Mouse (Mus musculus) MEL (cell line): ENCODE results near the gene Parp1.

Experiments used
- CTCF ChIP-seq, 3 experiments: IDR thresholded peaks in 2 of 3; conservative IDR thresholded peaks in 1 of 3; 2 replicates each; pipeline ENCODE4 v1.5.1; 2011 to 2012; ENCODE audit warnings: low read length in 3 of 3, low read depth in 2 of 3, mild to moderate bottlenecking in 2 of 3, improper control_type of control experiment in 1 of 3, inconsistent platforms in 1 of 3, mixed read lengths in 1 of 3, moderate library complexity in 1 of 3; ENCODE audit not compliant: control insufficient read depth in 1 of 3, insufficient read depth in 1 of 3, poor library complexity in 1 of 3, severe bottlenecking in 1 of 3
- E2F4 ChIP-seq: IDR thresholded peaks from 2 replicates; pipeline ENCODE4 v1.6.1; 2011; ENCODE audit warnings: low read depth, low read length, improper control_type of control experiment, borderline replicate concordance
- EP300 ChIP-seq, 2 experiments: IDR thresholded peaks; 2 replicates each; pipeline ENCODE4 v1.6.1; 2011; ENCODE audit warnings: improper control_type of control experiment in 2 of 2, low read length in 2 of 2, low read depth in 1 of 2, mild to moderate bottlenecking in 1 of 2
- GATA1 ChIP-seq: IDR thresholded peaks from 2 replicates; pipeline ENCODE4 v1.6.1; 2011; ENCODE audit warnings: low read depth, low read length, improper control_type of control experiment
- MAX ChIP-seq: IDR thresholded peaks from 2 replicates; pipeline ENCODE4 v1.6.1; 2011; ENCODE audit warnings: low read length, improper control_type of control experiment
- MAZ ChIP-seq: IDR thresholded peaks from 2 replicates; pipeline ENCODE4 v1.6.1; 2012; ENCODE audit warnings: low read depth, mild to moderate bottlenecking, inconsistent platforms, low read length, improper control_type of control experiment
- MEF2A ChIP-seq: IDR thresholded peaks from 2 replicates; pipeline ENCODE4 v1.6.1; 2014; ENCODE audit warnings: low read depth, mild to moderate bottlenecking, inconsistent platforms, low read length, improper control_type of control experiment; ENCODE audit not compliant: poor library complexity, insufficient replicate concordance, severe bottlenecking; ENCODE audit errors: extremely low read depth
- POLR2A ChIP-seq, 2 experiments: IDR thresholded peaks; 2 replicates each; pipeline ENCODE4 v1.6.1; 2011 to 2012; ENCODE audit warnings: low read length in 2 of 2, mild to moderate bottlenecking in 2 of 2, control low read depth in 1 of 2, improper control_type of control experiment in 1 of 2, low read depth in 1 of 2, moderate library complexity in 1 of 2; ENCODE audit not compliant: control insufficient read depth in 1 of 2, insufficient read depth in 1 of 2, poor library complexity in 1 of 2
- SMC3 ChIP-seq: IDR thresholded peaks from 2 replicates; pipeline ENCODE4 v1.6.1; 2011; ENCODE audit warnings: low read depth, low read length, improper control_type of control experiment
- USF1 ChIP-seq: IDR thresholded peaks from 2 replicates; pipeline ENCODE4 v1.6.1; 2014; ENCODE audit warnings: low read depth, mild to moderate bottlenecking, inconsistent platforms, low read length, improper control_type of control experiment, moderate library complexity
- ZMIZ1 ChIP-seq: IDR thresholded peaks from 2 replicates; pipeline ENCODE4 v1.6.1; 2012; ENCODE audit warnings: low read depth, mild to moderate bottlenecking, inconsistent platforms, low read length, improper control_type of control experiment, moderate library complexity

DNA sequence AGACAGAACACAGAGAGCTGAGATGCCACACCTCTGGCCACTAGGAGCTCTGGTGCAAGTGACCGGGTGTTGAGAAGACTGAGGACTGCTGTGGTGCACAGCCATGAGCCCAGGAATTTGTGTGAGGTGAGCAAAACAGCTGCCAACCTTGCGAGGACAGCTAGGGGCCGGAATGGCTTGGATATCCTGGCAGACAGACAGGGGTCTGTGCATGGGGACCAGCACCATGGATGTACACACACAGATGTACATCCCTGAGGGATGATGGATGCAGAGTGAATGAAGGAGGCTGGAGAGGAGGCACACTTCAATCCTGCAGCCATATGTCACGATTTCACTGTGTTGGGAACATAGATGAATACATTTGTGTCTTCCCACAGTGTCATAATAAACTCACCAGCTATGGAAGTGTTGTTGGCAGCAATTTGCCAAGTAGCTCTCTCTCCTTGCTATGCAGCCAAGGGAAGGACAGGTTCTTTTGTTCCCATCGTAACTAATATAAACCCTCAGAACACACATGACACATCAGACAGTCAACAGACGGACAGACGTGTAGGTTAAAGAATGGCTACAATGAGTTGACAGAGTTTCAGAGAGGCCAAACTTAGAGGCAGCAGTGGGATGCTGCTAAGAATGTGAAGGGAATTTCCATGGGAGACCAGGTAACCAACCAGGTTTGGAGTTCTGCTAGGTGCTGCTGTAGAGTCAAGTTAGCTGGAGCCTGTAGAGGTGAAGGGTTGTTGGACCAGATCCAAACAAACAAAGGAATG lies 19.0 kb upstream of the Parp1 start:
- TF ChIP-seq EP300 (IDR thresholded peaks at IDR 0.05; ENCODE audit: low read depth in 1 of 2, low read length in 2 of 2) (no peak), MAX (no peak), CTCF (IDR thresholded peaks at IDR 0.05 in 2 of 3, conservative IDR thresholded peaks at IDR 0.05 in 1 of 3; ENCODE audit: control insufficient read depth in 1 of 3, insufficient read depth in 1 of 3, low read depth in 2 of 3, low read length in 3 of 3, poor library complexity in 1 of 3, severe bottlenecking in 1 of 3) (no peak), SMC3 (no peak), POLR2A (IDR thresholded peaks at IDR 0.05; ENCODE audit: control insufficient read depth in 1 of 2, insufficient read depth in 1 of 2, low read depth in 1 of 2, low read length in 2 of 2, poor library complexity in 1 of 2) (no peak), E2F4 (no peak), MEF2A (no peak), USF1 (no peak), MAZ (no peak), GATA1 (no peak), ZMIZ1 (no peak)
